Mouse (Mus musculus) midbrain, embryonic 12.5 days (tissue): ENCODE results near the gene Rragd. TPM values are rescaled to one million over a fixed set of nuclear protein-coding genes. Genes with fewer than 3 reads are reported as not detected.

Source experiments
- polyA plus RNA-seq: library from polyadenylated mRNA; unstranded; fragments of >200 nt; fragmentation: Nextera tagmentation; extraction: Ambion mirVana; gene quantifications from 2 replicates; pipeline ENCODE4 v1.2.1, GENCODE M21; 2016

Rragd gene
- polyA plus RNA-seq, 1 experiment from 2014 or later, result 38.3 TPM

Other genes starting within 250 kb of the Rragd start
- 175 and 192 TPM in 2 replicates for gene Lyrm2, start 182.8 kb upstream of the Rragd start, polyA plus RNA-seq
- gene Ankrd6, start 32.2 kb upstream of the Rragd start, polyA plus RNA-seq, result 36.7 and 39.9 TPM in 2 replicates
- gene Ube2j1, start 48.4 kb downstream of the Rragd start, polyA plus RNA-seq, result 51.7 and 55.1 TPM in 2 replicates
- 0.55 and 0.80 TPM in 2 replicates for gene Gabrr2, start 80.0 kb downstream of the Rragd start, polyA plus RNA-seq
- gene Gabrr1, start 149.5 kb downstream of the Rragd start, polyA plus RNA-seq, result 0.26 TPM in 1 of 2 replicates, not detected in the other
- 1.3 and 1.6 TPM in 2 replicates for gene Pm20d2, start 206.7 kb downstream of the Rragd start, polyA plus RNA-seq
- 14.3 and 16.9 TPM in 2 replicates for gene Srsf12, start 226.0 kb downstream of the Rragd start, polyA plus RNA-seq